Mouse (Mus musculus) forebrain, postnatal 0 days (tissue): Measurements from ENCODE around the gene Tpcn1. TPM values are rescaled to one million over a fixed set of nuclear protein-coding genes. Genes with fewer than 3 reads are reported as not detected.

ENCODE experiments used
- ATAC-seq: fragments of 200-750 bp; cut with Nextera tagmentation; 2 replicates; pipeline ENCODE4 v1.8.0; 2017; ENCODE audit warnings: mild to moderate bottlenecking, moderate library complexity
- DNase-seq: peaks from one replicate; pipeline ENCODE4 v3.0.0-alpha.2; 2015
- H3K27ac ChIP-seq: fragments of 300-500 bp; sonication (generic); 2 replicates; pipeline ENCODE4 v1.5.1; 2014; ENCODE audit warnings: low read depth, mild to moderate bottlenecking, antibody characterized with exemption, low read length, moderate library complexity, mixed read lengths
- H3K27me3 ChIP-seq: fragments of 300-500 bp; sonication (generic); 2 replicates; pipeline ENCODE4 v1.6.1; 2014; ENCODE audit warnings: mild to moderate bottlenecking, low read length, mixed read lengths; ENCODE audit not compliant: insufficient read depth
- H3K36me3 ChIP-seq: fragments of 300-500 bp; sonication (generic); 2 replicates; pipeline ENCODE4 v1.6.1; 2014; ENCODE audit warnings: mild to moderate bottlenecking, moderate library complexity; ENCODE audit not compliant: insufficient read depth
- H3K4me1 ChIP-seq: fragments of 300-500 bp; sonication (generic); 2 replicates; pipeline ENCODE4 v1.6.1; 2014; ENCODE audit warnings: antibody characterized with exemption; ENCODE audit not compliant: insufficient read depth
- H3K4me2 ChIP-seq: fragments of 300-500 bp; sonication (generic); 2 replicates; pipeline ENCODE4 v1.6.1; 2014; ENCODE audit warnings: low read depth, mild to moderate bottlenecking, moderate library complexity
- H3K4me3 ChIP-seq: fragments of 300-500 bp; sonication (generic); 2 replicates; pipeline ENCODE4 v1.5.1; 2014; ENCODE audit warnings: low read depth, low read length, mixed read lengths
- H3K9ac ChIP-seq: fragments of 300-500 bp; sonication (generic); 2 replicates; pipeline ENCODE4 v1.6.1; 2014; ENCODE audit warnings: mild to moderate bottlenecking
- H3K9me3 ChIP-seq: fragments of 300-500 bp; sonication (generic); 2 replicates; pipeline ENCODE4 v1.6.1; 2016; ENCODE audit warnings: low read length
- CTCF ChIP-seq: sonication (generic); IDR thresholded peaks from 2 replicates; pipeline ENCODE4 v1.5.1; 2016; ENCODE audit warnings: antibody characterized with exemption, control low read depth, low read depth
- WGBS: fragments of 180-500 bp; shearing (Covaris S2); extraction: QIAGEN DNeasy Blood & Tissue Kit; methylation state at CpG from one replicate; pipeline ENCODE4 v1.1.7; 2014; 5-methylcytosine and 5-hydroxymethylcytosine counted together
- polyA plus RNA-seq: library from polyadenylated mRNA; unstranded; fragments of >200 nt; fragmentation: Nextera tagmentation; extraction: Ambion mirVana; gene quantifications from 2 replicates; pipeline ENCODE4 v1.2.1, GENCODE M21; 2015
- total RNA-seq: library from RNA; depleted of rRNA; stranded (reverse); fragments of >200 nt; gene quantifications from 2 replicates; pipeline ENCODE4 v1.2.3, GENCODE M21; 2014

The Tpcn1 gene
- total and polyA plus RNA-seq, 2 experiments from 2014 or later, result 11.1 to 14.3 TPM

DNA sequence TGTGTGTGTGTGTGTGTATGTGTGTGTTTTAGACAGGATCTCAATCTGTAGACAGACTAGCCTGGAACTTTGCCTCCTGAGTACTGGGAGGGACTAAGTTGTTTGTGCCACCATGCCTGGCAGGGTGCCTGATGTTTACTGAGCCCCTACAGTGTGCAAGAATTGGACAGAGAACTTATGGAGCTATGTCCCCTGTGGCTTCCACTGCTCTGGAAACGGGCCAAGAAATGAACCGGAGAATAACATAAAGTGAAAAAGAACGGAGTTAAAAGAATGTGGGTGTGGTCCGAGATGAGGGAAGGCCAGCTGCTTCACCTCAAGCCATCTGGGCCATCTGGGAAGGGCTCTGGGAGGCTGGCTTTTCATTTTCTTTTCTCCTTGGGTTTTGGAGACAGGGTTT is 73.7 kb downstream of the Tpcn1 start:
- DNase-seq, result no peak
- no peak overlapping the region for H3K27ac ChIP-seq
- no peak overlapping the region for H3K4me2 ChIP-seq
- no peak for ATAC-seq
- no peak for TF ChIP-seq CTCF
- WGBS, result 30% methylated on average over 4 of the region's 4 CpGs
- H3K27me3 ChIP-seq, result peaks cover 10% of the 10 kb centered on the region
- H3K9ac ChIP-seq, result no peak overlapping the region
- no peaks in the 10 kb centered on the region for H3K36me3 ChIP-seq
- H3K4me3 ChIP-seq, result no peak overlapping the region
- peaks cover 3% of the 10 kb centered on the region; the same call in 1 of the 2 replicates for H3K4me1 ChIP-seq
- H3K9me3 ChIP-seq, result no peaks in the 10 kb centered on the region

DNA sequence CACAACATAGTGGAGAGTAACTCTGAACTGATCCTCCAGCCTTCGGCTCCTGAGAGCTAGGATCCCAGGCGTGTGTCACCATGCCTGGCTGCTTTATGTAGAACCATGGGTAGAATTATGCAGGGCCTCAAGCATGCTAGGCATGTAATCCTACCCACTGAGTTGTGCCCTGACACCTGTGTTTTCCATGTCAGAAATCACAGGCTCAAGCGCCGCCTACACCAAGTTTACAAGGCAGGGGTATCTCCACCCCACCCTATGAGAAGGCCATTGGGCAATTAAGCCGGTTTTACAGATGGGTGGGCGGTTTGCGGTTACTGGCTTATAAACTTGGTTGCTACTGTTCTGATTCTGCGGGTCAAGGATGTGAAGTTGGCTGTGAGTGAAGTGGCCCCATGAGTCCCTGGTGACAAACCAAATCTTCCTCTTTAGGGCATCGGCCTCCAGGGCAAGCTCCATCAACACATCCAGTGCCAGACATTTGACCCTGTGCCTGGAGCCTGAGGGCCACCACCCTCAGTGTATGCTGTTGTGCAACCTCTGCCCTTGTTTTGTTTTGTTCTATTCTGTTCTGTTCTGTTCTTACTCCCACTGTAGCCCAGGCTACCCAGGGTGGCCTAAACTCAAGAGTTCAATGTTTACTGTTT is 74.3 kb downstream of the Tpcn1 start:
- Histone ChIP-seq H3K4me2 (no peak overlapping the region), H3K4me3 (no peak overlapping the region), H3K27me3 (peaks cover 10% of the 10 kb centered on the region), H3K36me3 (no peaks in the 10 kb centered on the region), H3K27ac (no peak overlapping the region), H3K9ac (no peak overlapping the region), H3K9me3 (no peaks in the 10 kb centered on the region), H3K4me1 (peaks cover 3% of the 10 kb centered on the region; the same call in 1 of the 2 replicates)
- ATAC-seq (no peak), DNase-seq (no peak)
- 91% methylated on average over 9 of the region's 9 CpGs for WGBS
- TF ChIP-seq CTCF, result no peak

DNA sequence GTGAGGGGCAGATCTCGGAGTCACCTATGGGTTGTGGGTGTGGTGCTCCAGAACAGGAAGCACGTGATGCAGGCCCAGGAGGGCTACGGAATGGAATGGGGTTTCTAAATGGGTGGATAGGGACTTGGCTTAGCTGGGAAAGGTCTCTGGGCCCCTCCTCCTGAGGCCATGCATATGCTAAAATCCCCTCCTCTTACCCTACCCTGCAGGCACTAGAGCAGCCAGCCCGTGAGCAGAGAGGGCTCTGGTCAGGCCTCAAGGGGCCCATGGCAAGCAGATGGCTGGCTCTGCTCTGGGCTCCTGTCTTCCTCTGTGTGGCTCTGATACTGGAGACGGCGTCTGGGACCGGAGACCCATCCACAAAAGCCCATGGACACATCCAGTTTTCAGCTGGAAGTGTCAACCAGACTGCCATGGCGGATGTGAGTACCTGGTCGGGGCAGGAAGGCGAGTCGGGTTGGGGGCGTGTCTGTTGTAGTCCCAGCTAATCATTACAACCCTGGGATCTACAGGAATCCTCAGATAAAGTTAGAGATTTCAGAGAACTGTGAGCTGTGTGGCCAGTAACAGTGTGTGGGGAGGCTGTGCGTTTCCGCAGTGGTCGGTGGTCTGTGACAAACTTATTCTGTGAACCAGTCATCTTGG is 75.4 kb downstream of the Tpcn1 start:
- no peaks in the 10 kb centered on the region for H3K36me3 ChIP-seq
- no peak for TF ChIP-seq CTCF
- ATAC-seq (no peak), DNase-seq (no peak)
- no peak overlapping the region for H3K9ac ChIP-seq
- H3K4me3 ChIP-seq, result no peak overlapping the region
- H3K4me1 ChIP-seq, result peaks cover 3% of the 10 kb centered on the region; the same call in 1 of the 2 replicates
- no peak overlapping the region for H3K27ac ChIP-seq
- 50% methylated on average over 15 of the region's 15 CpGs for WGBS
- H3K27me3 ChIP-seq, result peaks cover 10% of the 10 kb centered on the region
- no peaks in the 10 kb centered on the region for H3K9me3 ChIP-seq
- no peak overlapping the region for H3K4me2 ChIP-seq

DNA sequence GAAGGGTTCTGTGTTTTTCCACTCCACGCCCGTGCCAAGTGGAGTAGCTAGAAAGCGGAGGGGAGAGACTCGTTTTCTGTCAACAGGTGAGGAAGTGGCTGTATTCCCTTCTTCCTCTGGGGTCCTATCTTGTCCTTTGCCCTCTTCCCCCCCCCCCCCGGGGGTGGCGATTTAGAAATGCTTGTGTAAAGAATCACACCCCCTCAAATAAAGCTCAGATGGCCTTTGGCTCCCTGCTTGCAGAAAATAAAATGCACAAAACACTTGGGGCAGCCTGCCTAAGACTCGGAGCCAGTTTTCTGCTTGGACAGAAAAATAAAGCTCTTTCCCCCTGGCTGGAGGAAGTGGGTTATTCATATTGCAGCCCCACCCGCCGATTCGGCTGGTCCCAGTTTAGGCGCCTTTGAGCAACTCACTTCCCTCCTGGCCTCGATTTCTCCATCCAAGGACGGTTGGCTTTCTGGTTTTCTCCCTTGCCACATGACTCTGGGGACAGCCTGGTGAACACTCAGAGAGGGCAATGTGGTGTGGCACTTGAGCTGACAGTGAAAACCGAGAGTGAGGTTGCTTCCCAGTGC is 76.7 kb downstream of the Tpcn1 start:
- ATAC-seq, result no peak

DNA sequence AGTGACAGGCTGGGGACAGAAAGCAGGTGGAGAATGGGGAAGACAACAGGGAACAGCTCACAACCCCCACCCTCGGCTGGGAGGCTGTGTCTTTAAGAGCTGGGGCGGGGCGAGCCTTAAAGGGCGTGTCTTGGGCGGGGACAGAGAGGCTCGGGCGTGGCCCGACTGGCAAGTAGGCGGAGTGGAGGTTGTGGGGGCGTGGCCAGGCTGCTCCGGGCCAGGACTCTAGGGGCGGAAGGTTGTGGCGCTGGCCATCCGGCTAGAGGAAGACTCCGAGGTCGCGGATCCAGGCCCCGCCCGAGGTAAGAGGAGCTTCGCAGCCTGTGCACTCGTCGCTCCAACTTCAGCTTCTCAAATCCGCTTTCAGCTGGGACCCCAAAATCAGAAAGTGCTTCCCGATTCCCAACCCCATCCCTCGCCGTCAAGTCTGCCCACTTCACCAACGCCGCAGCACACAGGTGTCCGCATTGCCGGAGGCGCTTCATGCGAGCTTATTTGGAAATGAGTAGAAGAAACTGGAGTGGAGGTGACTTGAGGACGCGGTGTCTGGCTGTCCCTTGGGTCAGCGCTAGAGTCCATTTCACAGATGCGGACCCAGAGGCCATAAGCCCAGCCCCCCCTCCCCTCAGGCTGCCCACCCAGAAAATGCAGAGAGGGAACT is 77.4 kb downstream of the Tpcn1 start, which contains the start of gene Slc8b1:
TSS of gene Slc8b1 (plus strand) at position 187 of the 661 bp plus-strand sequence.
- peak; percentile 75 for DNase-seq
- TF ChIP-seq CTCF, result no peak
- peak; percentile 89 for ATAC-seq
- Histone ChIP-seq H3K4me2 (peak within 1 kb of the TSS; percentile 65), H3K9me3 (no peaks in the 10 kb centered on the region), H3K36me3 (no peaks in the 10 kb centered on the region), H3K27me3 (peaks cover 10% of the 10 kb centered on the region), H3K4me1 (peaks cover 3% of the 10 kb centered on the region; the same call in 1 of the 2 replicates), H3K9ac (peak within 1 kb of the TSS; percentile 28; the same call in 1 of the 2 replicates), H3K27ac (no peak within 1 kb of the TSS), H3K4me3 (peak within 1 kb of the TSS; percentile 42)
- WGBS, result 1% methylated on average over 36 of the region's 36 CpGs

More for the DNA sequence above, 76.7 kb downstream of the Tpcn1 start:
- 27% methylated on average over 14 of the region's 14 CpGs for WGBS
- peak overlapping the region; percentile 42 for H3K4me3 ChIP-seq
- H3K4me2 ChIP-seq, result peak overlapping the region; percentile 65
- H3K36me3 ChIP-seq, result no peaks in the 10 kb centered on the region
- H3K9me3 ChIP-seq, result no peaks in the 10 kb centered on the region
- H3K27ac ChIP-seq, result no peak overlapping the region
- peak overlapping the region; percentile 28; the same call in 1 of the 2 replicates for H3K9ac ChIP-seq
- no peak for DNase-seq
- peaks cover 10% of the 10 kb centered on the region for H3K27me3 ChIP-seq
- no peak for TF ChIP-seq CTCF
- peaks cover 3% of the 10 kb centered on the region; the same call in 1 of the 2 replicates for H3K4me1 ChIP-seq

DNA sequence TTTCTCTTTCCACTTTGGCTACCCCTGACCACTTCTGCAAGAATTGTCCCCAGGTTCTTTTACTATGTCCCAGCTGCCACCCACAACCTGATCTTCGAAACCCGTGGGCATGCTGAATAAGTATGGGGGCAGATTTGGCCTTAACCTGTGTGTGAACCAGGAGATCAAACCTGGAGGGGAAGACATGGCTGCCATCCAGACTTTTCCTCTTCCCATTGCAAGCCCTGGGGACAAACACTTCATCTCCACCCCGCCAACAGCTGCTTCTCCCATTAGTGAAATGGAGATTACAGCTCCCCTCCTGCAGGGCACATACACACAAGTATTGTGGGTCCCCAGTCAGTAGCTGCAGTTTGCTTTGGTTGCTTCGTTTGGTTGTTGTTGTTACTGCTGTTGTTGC is 81.2 kb downstream of the Tpcn1 start:
- no peaks in the 10 kb centered on the region for H3K36me3 ChIP-seq
- H3K4me1 ChIP-seq, result peaks cover 7% of the 10 kb centered on the region; the same call in 1 of the 2 replicates
- peaks cover 10% of the 10 kb centered on the region for H3K27me3 ChIP-seq
- H3K4me3 ChIP-seq, result no peak overlapping the region
- no peak overlapping the region for H3K4me2 ChIP-seq
- no peak overlapping the region for H3K9ac ChIP-seq
- no peak overlapping the region for H3K27ac ChIP-seq
- no peak for TF ChIP-seq CTCF
- ATAC-seq, result no peak
- no peaks in the 10 kb centered on the region for H3K9me3 ChIP-seq
- DNase-seq, result no peak
- 53% methylated on average over 4 of the region's 4 CpGs for WGBS
